Mouse (Mus musculus) limb, embryonic 13.5 days (tissue): ENCODE measurements around the gene Notum. TPM values are rescaled to one million over a fixed set of nuclear protein-coding genes. Genes with fewer than 3 reads are reported as not detected.

Experiments
- ATAC-seq: fragments of 200-750 bp; cut with Nextera tagmentation; 2 replicates; pipeline ENCODE4 v1.8.0; 2017; ENCODE audit warnings: low read depth, moderate number of reproducible peaks, moderate TSS enrichment; ENCODE audit not compliant: low FRiP score
- H3K27ac ChIP-seq: fragments of 300-500 bp; sonication (generic); 2 replicates; pipeline ENCODE4 v1.5.1; 2015; ENCODE audit warnings: inconsistent platforms, mild to moderate bottlenecking, moderate library complexity
- H3K27me3 ChIP-seq: fragments of 300-500 bp; sonication (generic); 2 replicates; pipeline ENCODE4 v1.6.1; 2015; ENCODE audit warnings: mild to moderate bottlenecking, inconsistent platforms
- H3K36me3 ChIP-seq: fragments of 300-500 bp; sonication (generic); 2 replicates; pipeline ENCODE4 v1.6.1; 2015; ENCODE audit warnings: inconsistent platforms, mild to moderate bottlenecking, moderate library complexity
- H3K4me1 ChIP-seq: fragments of 300-500 bp; sonication (generic); 2 replicates; pipeline ENCODE4 v1.6.1; 2015; ENCODE audit warnings: inconsistent platforms
- H3K4me2 ChIP-seq: fragments of 300-500 bp; sonication (generic); replicated peaks from 2 replicates; pipeline ENCODE4 v1.6.1; 2015; ENCODE audit warnings: inconsistent platforms, mild to moderate bottlenecking, moderate library complexity
- H3K4me3 ChIP-seq: fragments of 300-500 bp; sonication (generic); 2 replicates; pipeline ENCODE4 v1.5.1; 2015; ENCODE audit warnings: moderate library complexity, mild to moderate bottlenecking, inconsistent platforms
- H3K9ac ChIP-seq: fragments of 300-500 bp; sonication (generic); 2 replicates; pipeline ENCODE4 v1.6.1; 2015; ENCODE audit warnings: mild to moderate bottlenecking, inconsistent platforms
- H3K9me3 ChIP-seq: fragments of 300-500 bp; sonication (generic); 2 replicates; pipeline ENCODE4 v1.6.1; 2016; ENCODE audit warnings: inconsistent platforms
- WGBS: fragments of 180-500 bp; shearing (Covaris S2); methylation state at CpG from one replicate; pipeline ENCODE4 v1.1.7; 2015; 5-methylcytosine and 5-hydroxymethylcytosine counted together
- polyA plus RNA-seq: library from polyadenylated mRNA; unstranded; fragments of >200 nt; fragmentation: Nextera tagmentation; extraction: Ambion mirVana; gene quantifications from 2 replicates; pipeline ENCODE4 v1.2.1, GENCODE M21; 2015

Gene Notum
- polyA plus RNA-seq, 1 experiment from 2014 or later: 6.5 TPM

GRCm38 (mm10) chr11:120622805-120623204 is 38.2 kb downstream of the Notum start:
- Histone ChIP-seq H3K36me3 (peaks cover 62% of the 10 kb centered on the region), H3K4me1 (peaks cover 20% of the 10 kb centered on the region), H3K9me3 (no peaks in the 10 kb centered on the region), H3K27ac (no peak overlapping the region), H3K4me3 (peak overlapping the region; percentile 3; the same call in 1 of the 2 replicates), H3K9ac (no peak overlapping the region), H3K27me3 (no peaks in the 10 kb centered on the region), H3K4me2 (no peak overlapping the region)
- 88% methylated on average over 6 of the region's 6 CpGs for WGBS
- ATAC-seq: no peak

GRCm38 (mm10) chr11:120620195-120620594 is 40.8 kb downstream of the Notum start:
- WGBS: 94% methylated on average over 14 of the region's 14 CpGs
- Histone ChIP-seq H3K36me3 (peaks cover 56% of the 10 kb centered on the region), H3K4me1 (peaks cover 28% of the 10 kb centered on the region), H3K4me3 (no peak overlapping the region), H3K4me2 (no peak overlapping the region), H3K27ac (no peak overlapping the region), H3K27me3 (no peaks in the 10 kb centered on the region), H3K9me3 (no peaks in the 10 kb centered on the region), H3K9ac (no peak overlapping the region)
- ATAC-seq: no peak

GRCm38 (mm10) chr11:120618619-120619535 is 42.1 kb downstream of the Notum start:
- Histone ChIP-seq H3K36me3 (peaks cover 65% of the 10 kb centered on the region), H3K9ac (no peak overlapping the region), H3K4me1 (peaks cover 21% of the 10 kb centered on the region), H3K9me3 (no peaks in the 10 kb centered on the region), H3K4me3 (peak overlapping the region; percentile 82; the same call in 1 of the 2 replicates), H3K27me3 (no peaks in the 10 kb centered on the region), H3K27ac (no peak overlapping the region), H3K4me2 (no peak overlapping the region)
- 95% methylated on average over 25 of the region's 25 CpGs for WGBS
- ATAC-seq: no peak

GRCm38 (mm10) chr11:120617519-120618112 is 43.4 kb downstream of the Notum start, which contains the start of gene Pcyt2:
Gene Pcyt2, minus strand, starts transcription at chr11:120617936.
- Histone ChIP-seq H3K4me3 (peak within 1 kb of the TSS; percentile 82), H3K9me3 (no peaks in the 10 kb centered on the region), H3K4me1 (peaks cover 18% of the 10 kb centered on the region), H3K27me3 (no peaks in the 10 kb centered on the region), H3K27ac (peak within 1 kb of the TSS; percentile 33; the same call in 1 of the 2 replicates), H3K4me2 (peak within 1 kb of the TSS; percentile 91), H3K36me3 (peaks cover 73% of the 10 kb centered on the region), H3K9ac (peak within 1 kb of the TSS; percentile 84)
- 0% methylated on average over 56 of the region's 56 CpGs for WGBS
- ATAC-seq: peak; percentile 92

DNA sequence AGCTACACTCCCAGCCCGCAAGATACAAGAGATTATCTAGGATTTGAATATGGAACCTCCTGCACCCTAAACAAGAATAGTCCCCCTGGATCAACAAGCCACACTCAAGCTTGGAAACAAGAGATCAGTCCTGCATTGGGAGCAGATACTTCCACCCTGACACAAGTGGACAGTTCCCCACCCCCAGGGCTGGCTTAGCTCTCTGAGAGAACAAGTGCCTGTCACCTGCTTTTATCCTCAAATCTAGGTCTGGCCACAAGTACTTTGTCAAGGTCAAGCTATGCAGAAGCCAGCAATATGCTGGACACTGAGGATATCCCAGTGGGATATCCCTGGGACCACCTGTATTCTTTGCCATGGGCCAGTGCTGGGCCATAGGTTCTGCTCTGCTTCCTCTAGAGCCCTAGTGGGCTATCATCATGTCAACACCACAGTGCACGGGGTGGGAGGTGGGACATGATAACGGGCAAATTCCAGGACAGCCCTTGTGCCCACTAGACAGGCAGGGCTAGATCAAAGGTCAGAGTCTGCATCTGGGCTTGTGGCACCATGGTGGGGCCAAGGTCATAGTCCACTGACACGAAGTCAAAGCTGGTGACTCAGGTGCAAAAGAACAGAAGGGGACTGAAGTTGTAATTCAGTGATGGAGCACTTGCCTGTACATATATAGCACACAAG is 44.2 kb downstream of the Notum start:
- 52% methylated on average over 4 of the region's 4 CpGs for WGBS
- H3K36me3 ChIP-seq: peaks cover 73% of the 10 kb centered on the region
- ATAC-seq: no peak
- no peaks in the 10 kb centered on the region for H3K27me3 ChIP-seq
- peak overlapping the region; percentile 91 for H3K4me2 ChIP-seq
- peak overlapping the region; percentile 84 for H3K9ac ChIP-seq
- no peaks in the 10 kb centered on the region for H3K9me3 ChIP-seq
- H3K4me3 ChIP-seq: peak overlapping the region; percentile 82
- no peak overlapping the region for H3K27ac ChIP-seq
- peaks cover 18% of the 10 kb centered on the region for H3K4me1 ChIP-seq

DNA sequence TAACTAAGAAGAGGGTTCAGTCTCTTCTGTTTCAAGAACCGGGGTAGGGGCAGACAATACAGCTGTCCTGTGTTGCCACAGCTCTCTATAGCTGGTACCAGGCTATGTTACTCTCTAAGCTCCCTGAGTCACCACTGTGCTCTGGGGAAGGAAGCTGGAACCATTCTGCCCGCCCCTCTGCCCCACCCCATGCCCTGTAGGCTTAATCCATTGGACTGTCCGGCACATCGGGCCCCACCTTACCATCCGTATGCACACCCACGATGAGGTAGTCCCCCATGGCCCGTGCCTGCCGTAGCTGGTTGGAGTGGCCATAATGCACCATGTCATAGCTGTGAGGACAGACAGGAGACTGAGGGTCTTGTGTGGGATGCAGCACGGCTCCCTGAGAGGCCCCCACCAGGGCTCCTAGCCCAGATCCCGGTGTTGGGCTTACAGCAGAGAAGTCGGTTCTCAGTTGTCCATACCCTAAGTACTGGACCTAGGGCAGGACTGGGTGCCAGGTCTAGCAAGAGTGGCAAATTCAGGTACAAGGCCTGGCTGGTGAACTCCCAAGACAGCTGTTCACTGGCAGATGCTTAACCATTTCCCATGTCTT is 45.3 kb downstream of the Notum start:
- Histone ChIP-seq H3K4me3 (no peak overlapping the region), H3K27me3 (no peaks in the 10 kb centered on the region), H3K9ac (no peak overlapping the region), H3K9me3 (no peaks in the 10 kb centered on the region), H3K27ac (no peak overlapping the region), H3K4me1 (peaks cover 18% of the 10 kb centered on the region), H3K4me2 (no peak overlapping the region), H3K36me3 (peaks cover 74% of the 10 kb centered on the region)
- 94% methylated on average over 11 of the region's 11 CpGs for WGBS
- ATAC-seq: no peak

GRCm38 (mm10) chr11:120615167-120615566 is 45.8 kb downstream of the Notum start:
- Histone ChIP-seq H3K27me3 (no peaks in the 10 kb centered on the region), H3K9me3 (no peaks in the 10 kb centered on the region), H3K9ac (no peak overlapping the region), H3K4me1 (peaks cover 18% of the 10 kb centered on the region), H3K36me3 (peaks cover 74% of the 10 kb centered on the region), H3K4me2 (no peak overlapping the region), H3K4me3 (no peak overlapping the region), H3K27ac (no peak overlapping the region)
- 94% methylated on average over 6 of the region's 6 CpGs for WGBS
- ATAC-seq: no peak

DNA sequence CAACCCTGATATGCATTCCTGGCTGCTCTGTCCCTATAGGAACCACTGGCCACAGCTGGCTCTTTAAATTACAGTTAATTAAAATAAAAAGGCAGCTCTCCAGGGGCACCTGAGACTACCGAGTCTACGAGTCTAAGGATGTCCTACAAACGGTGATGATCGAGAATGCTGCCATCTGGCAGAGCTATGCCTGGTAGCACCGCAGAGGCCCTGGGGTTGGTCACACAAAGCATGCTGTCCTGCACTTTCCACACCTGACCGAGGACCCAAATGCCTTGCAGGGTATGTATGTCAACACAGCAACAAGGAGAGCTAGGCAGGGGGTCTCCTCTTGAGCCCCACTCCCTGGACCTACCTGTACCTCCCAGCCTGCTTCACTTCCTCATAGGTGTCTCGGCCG is 47.0 kb downstream of the Notum start:
- H3K4me2 ChIP-seq: no peak overlapping the region
- peaks cover 23% of the 10 kb centered on the region for H3K4me1 ChIP-seq
- H3K36me3 ChIP-seq: peaks cover 73% of the 10 kb centered on the region
- ATAC-seq: no peak
- WGBS: 77% methylated on average over 8 of the region's 8 CpGs
- no peak overlapping the region for H3K27ac ChIP-seq
- H3K27me3 ChIP-seq: peaks cover 9% of the 10 kb centered on the region
- no peaks in the 10 kb centered on the region for H3K9me3 ChIP-seq
- no peak overlapping the region for H3K9ac ChIP-seq
- H3K4me3 ChIP-seq: no peak overlapping the region

- 90% methylated on average over 10 of the region's 10 CpGs for WGBS
- no peak overlapping the region for H3K4me2 ChIP-seq
- H3K9me3 ChIP-seq: no peaks in the 10 kb centered on the region
- peaks cover 27% of the 10 kb centered on the region for H3K4me1 ChIP-seq
- no peak overlapping the region for H3K9ac ChIP-seq
- H3K27ac ChIP-seq: no peak overlapping the region
- no peak for ATAC-seq
- peaks cover 69% of the 10 kb centered on the region for H3K36me3 ChIP-seq
- peaks cover 14% of the 10 kb centered on the region for H3K27me3 ChIP-seq
- H3K4me3 ChIP-seq: no peak overlapping the region
Measured at GRCm38 (mm10) chr11:120613481-120613972, 47.4 kb downstream of the Notum start.

- no peak overlapping the region for H3K27ac ChIP-seq
- peaks cover 18% of the 10 kb centered on the region for H3K27me3 ChIP-seq
- 37% methylated on average over 6 of the region's 6 CpGs for WGBS
- no peak overlapping the region for H3K4me3 ChIP-seq
- peaks cover 33% of the 10 kb centered on the region for H3K4me1 ChIP-seq
- H3K9ac ChIP-seq: no peak overlapping the region
- H3K36me3 ChIP-seq: peaks cover 63% of the 10 kb centered on the region
- no peaks in the 10 kb centered on the region for H3K9me3 ChIP-seq
- H3K4me2 ChIP-seq: no peak overlapping the region
- ATAC-seq: no peak
Measured at GRCm38 (mm10) chr11:120612763-120613162, 48.2 kb downstream of the Notum start.

GRCm38 (mm10) chr11:120610477-120611046 is 50.4 kb downstream of the Notum start:
- Histone ChIP-seq H3K36me3 (peaks cover 75% of the 10 kb centered on the region), H3K4me1 (peaks cover 20% of the 10 kb centered on the region), H3K27ac (no peak overlapping the region), H3K9me3 (no peaks in the 10 kb centered on the region), H3K4me3 (no peak overlapping the region), H3K4me2 (no peak overlapping the region), H3K27me3 (peaks cover 25% of the 10 kb centered on the region), H3K9ac (no peak overlapping the region)
- no peak for ATAC-seq
- WGBS: 86% methylated on average over 9 of the region's 9 CpGs
